Mouse (Mus musculus) thymus, adult 2 months (tissue): ENCODE measurements around the gene Rpap1.

Experiments
- CTCF ChIP-seq: fragments of 200-500 bp; IDR thresholded peaks from 2 replicates; pipeline ENCODE4 v1.5.1; 2012; ENCODE audit warnings: mild to moderate bottlenecking, control low read depth, low read length, moderate library complexity, borderline replicate concordance; ENCODE audit not compliant: control insufficient read depth, poor library complexity, insufficient read depth; ENCODE audit errors: extremely low read depth
- POLR2A ChIP-seq: fragments of 200-500 bp; IDR thresholded peaks from 2 replicates; pipeline ENCODE4 v1.6.1; 2012; ENCODE audit warnings: mild to moderate bottlenecking, low read length, control low read depth, moderate library complexity; ENCODE audit not compliant: control insufficient read depth, poor library complexity, insufficient read depth; ENCODE audit errors: extremely low read depth

GRCm38 (mm10) chr2:119804275-119804628 lies 16.9 kb upstream of the Rpap1 start:
- TF ChIP-seq POLR2A: no peak
- TF ChIP-seq CTCF: no peak
